Mouse (Mus musculus): ENCODE results near the gene 1700022I11Rik.

The 1700022I11Rik gene

GRCm38 (mm10) chr4:42969304-42969703, at the start of gene 1700022I11Rik:
TSS of gene 1700022I11Rik (plus strand) at chr4:42969604.
- DNase-seq (ENCODE audit: low spot score) = no peak

- DNase-seq (ENCODE audit: low spot score) = no peak
Measured at GRCm38 (mm10) chr4:42920726-42921125, 48.7 kb upstream of the 1700022I11Rik start.

GRCm38 (mm10) chr4:42921536-42921935, 47.9 kb upstream of the 1700022I11Rik start:
- DNase-seq (ENCODE audit: low spot score) = no peak

GRCm38 (mm10) chr4:42922056-42922455, 47.3 kb upstream of the 1700022I11Rik start:
- DNase-seq (ENCODE audit: low spot score) = no peak

- DNase-seq (ENCODE audit: low spot score) = no peak
Measured at GRCm38 (mm10) chr4:42922461-42922860, 46.9 kb upstream of the 1700022I11Rik start.

- no peak for DNase-seq (ENCODE audit: low spot score)
Measured at GRCm38 (mm10) chr4:42924095-42924710, 45.2 kb upstream of the 1700022I11Rik start.

- DNase-seq (ENCODE audit: low spot score) = no peak
Measured at GRCm38 (mm10) chr4:42928209-42928608, 41.2 kb upstream of the 1700022I11Rik start.

GRCm38 (mm10) chr4:42928952-42929351, 40.5 kb upstream of the 1700022I11Rik start:
- no peak for DNase-seq (ENCODE audit: low spot score)

GRCm38 (mm10) chr4:42932229-42932969, 37.0 kb upstream of the 1700022I11Rik start:
- DNase-seq (ENCODE audit: low spot score) = no peak

GRCm38 (mm10) chr4:42933630-42934029, 35.8 kb upstream of the 1700022I11Rik start:
- peak; percentile 49 for DNase-seq (ENCODE audit: low spot score)

- DNase-seq (ENCODE audit: low spot score) = no peak
Measured at GRCm38 (mm10) chr4:42941396-42941795, 28.0 kb upstream of the 1700022I11Rik start.

GRCm38 (mm10) chr4:42943341-42943740, 26.1 kb upstream of the 1700022I11Rik start:
- DNase-seq (ENCODE audit: low spot score) = no peak

- DNase-seq (ENCODE audit: low spot score) = no peak
Measured at GRCm38 (mm10) chr4:42944185-42944584, 25.2 kb upstream of the 1700022I11Rik start.

- DNase-seq (ENCODE audit: low spot score) = no peak
Measured at GRCm38 (mm10) chr4:42945043-42945442, 24.4 kb upstream of the 1700022I11Rik start.

GRCm38 (mm10) chr4:42945445-42945844, 24.0 kb upstream of the 1700022I11Rik start:
- DNase-seq (ENCODE audit: low spot score) = no peak

GRCm38 (mm10) chr4:42945952-42946351, 23.5 kb upstream of the 1700022I11Rik start:
- DNase-seq (ENCODE audit: low spot score) = no peak

GRCm38 (mm10) chr4:42946733-42947290, 22.6 kb upstream of the 1700022I11Rik start:
- no peak for DNase-seq (ENCODE audit: low spot score)

GRCm38 (mm10) chr4:42948527-42948926, 20.9 kb upstream of the 1700022I11Rik start:
- DNase-seq (ENCODE audit: low spot score) = no peak

GRCm38 (mm10) chr4:42949051-42949675, 20.2 kb upstream of the 1700022I11Rik start:
- no peak for DNase-seq (ENCODE audit: low spot score)

- peak; percentile 93 for DNase-seq (ENCODE audit: low spot score)
Measured at GRCm38 (mm10) chr4:42949676-42950051, 19.7 kb upstream of the 1700022I11Rik start, which contains the start of gene Dnajb5. TSS of gene Dnajb5 (plus strand) at chr4:42949814.

- peak; percentile 71 for DNase-seq (ENCODE audit: low spot score)
Measured at GRCm38 (mm10) chr4:42950065-42950558, 19.3 kb upstream of the 1700022I11Rik start.
